Mouse (Mus musculus) naive thymus-derived CD4-positive, alpha-beta T cell, adult 2 months (primary cell): ENCODE data around the gene Arid1b.

Experiments
- DNase-seq: peaks from one replicate; pipeline ENCODE4 v3.0.0-alpha.2; 2011; ENCODE audit warnings: low read depth

Gene Arid1b

DNA sequence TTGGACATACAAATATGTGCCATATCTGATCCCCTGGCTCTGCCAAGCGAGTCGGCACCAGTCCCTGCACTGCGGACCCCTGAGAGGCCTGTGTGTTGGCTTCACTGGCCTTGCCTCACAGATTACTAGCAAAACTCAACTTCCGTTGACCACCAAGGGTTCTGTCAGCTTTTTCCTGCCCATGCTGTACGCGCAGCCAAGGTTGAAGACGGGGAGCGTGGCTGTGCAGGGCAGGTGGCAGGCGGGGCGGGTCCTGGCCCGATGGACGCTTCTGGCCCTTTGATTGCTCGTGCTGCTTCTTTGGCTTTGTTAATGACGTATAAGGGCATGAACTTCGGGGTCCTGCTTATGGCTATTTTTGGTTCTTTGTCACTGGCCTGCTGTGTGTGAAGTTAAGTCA, 253.6 kb downstream of the Arid1b start:
- DNase-seq = no peak

DNA sequence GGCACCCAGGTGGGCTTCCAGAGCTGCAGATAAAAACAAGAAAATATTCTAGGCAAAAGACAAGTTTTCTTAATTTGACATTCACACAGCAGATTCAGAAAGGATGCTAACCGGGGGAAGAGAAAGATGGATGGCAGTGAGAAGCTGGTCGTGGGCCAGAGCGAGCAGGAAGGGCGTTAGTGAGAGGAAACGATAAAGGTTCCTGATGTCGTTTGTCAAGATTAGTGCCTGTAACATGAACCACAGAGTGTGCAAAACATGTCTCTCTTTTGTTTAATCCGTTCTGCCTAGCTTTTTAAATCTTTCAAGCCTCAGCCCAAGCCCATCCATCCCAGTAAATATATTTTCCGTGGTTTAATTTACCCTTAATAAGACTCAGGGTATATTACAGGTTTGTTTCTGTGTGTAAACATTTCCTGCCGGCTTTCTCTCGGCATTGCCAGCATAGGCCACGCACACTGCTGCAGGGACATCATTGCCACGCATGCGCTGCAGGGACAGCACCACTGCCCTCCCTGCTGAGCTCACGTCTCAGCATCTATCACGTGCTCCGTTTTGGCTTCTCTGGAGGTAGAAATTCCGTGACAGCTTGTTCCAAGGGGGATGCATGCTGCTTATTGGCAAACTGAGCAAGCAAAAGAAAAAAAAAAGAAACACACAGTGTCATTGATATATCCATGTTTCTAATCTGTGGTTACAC, 255.0 kb downstream of the Arid1b start:
- DNase-seq = peak; percentile 48

DNA sequence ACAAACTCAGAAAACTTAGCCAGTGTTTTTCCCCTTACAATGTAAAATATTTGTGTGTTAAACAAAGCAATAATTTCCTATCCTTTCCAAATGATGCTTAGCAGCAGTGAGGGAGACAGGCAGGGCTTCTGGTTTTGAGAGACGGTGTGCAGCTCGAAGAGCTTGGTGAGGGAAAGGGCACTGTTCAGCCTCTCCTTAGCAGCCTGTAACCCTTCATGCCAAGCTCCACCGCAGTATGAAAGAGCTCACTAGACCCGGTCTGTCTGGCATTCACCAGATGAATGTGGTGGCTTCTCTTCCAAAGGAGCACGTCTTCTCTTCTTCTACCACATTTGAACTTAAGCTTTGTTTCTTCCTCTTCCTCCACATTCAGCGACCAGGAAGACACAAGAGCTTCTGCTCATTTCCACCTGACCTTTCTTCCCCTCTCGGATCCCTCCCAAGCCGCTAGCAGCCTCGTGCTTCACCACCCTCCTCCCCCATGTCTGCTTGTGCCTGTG, 255.6 kb downstream of the Arid1b start:
- peak; percentile 26 for DNase-seq

DNA sequence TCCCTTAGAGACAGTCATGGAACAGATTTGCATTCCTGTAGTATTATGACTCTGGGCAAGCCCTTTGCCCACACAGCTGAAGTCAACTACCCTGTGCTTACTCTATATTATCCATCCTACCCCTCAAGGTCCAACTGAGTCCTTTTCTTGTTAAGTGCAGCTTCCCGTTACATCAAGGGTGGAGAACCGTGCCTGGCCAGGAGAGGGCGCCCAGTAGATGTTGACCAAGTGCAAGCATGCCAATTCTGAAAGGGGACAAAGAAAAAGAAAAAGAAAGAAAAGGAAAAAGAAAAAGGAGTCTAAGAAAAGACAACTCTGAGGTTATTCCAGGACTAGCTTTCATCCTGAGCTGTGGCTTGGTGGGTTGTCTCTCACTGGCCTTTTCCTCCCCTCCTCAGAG, 258.3 kb downstream of the Arid1b start:
- DNase-seq = peak; percentile 72

DNA sequence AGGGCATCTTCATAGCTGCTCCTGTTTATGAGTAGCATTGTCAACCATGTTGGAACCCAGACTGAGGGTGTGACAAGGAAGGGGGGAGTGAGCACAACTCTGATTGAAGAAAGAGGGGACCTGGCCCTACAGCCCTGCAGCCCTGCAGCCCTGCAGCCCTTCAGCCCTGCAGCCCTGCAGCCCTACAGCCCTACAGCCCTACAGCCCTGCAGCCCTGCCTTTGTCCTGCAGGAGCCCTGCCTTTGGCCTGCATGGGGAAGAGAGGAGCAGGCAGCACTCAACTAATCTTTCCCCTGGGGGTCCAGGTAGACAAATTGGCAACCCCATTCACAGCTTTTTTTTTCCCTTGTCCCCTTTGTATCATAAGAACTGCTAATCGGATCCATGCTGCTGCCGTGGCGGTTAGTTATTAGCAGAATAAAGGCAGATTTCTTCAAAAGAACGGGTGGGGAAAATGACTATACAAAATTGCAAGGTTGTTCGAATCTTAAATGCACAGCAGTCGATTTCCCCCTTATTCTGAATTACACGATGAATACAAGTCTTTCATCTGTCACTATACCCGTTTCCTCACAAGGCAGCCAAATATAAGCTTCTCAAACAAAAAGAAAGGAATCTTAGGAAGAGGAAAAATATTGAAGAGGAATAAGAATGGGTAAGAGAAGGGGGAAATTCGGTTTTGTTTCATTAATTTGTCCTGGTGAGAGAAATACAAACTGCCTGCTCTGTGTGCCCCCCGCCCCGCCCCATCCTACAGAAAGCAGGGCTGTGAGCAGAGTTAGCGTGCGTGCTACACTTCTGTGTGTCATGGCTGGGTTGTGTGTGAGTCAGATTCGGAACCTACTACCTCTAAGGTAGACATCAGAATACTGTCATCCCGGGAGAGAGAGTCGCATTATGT, 260.8 kb downstream of the Arid1b start:
- no peak for DNase-seq

DNA sequence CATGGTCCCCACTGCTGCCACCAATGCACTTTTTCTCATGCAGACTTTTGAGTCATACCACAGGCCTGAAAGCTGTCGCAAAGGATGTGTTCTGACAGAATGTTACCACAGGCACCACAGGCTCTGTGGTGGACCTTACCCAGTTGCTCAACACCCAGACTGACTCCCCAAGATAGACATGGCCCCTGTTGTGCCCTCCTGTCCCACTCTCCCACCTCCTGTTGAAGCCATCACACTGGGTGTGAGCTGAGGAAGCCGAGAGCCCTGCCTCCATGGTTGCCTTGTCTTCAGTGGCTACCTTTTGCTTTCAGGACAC, 261.4 kb downstream of the Arid1b start:
- DNase-seq = no peak

DNA sequence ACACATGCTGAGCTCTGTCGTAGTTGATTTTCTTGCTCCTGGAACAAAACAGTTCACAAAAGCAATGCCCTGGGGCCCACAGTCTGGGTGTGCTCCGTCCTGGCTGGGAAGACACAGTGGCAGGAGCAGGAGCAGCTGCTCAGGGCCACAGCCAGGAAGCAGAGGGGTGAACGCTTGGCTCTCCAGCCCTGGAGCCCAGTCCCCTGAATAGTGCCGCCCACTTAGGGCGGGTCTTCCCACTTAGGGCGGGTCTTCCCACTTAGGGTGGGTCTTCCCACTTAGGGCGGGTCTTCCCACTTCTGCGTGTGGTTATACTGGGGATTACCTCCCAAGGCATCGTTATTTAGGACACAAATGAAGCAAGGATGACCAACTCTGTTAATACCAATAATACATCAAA, 264.8 kb downstream of the Arid1b start:
- no peak for DNase-seq

DNA sequence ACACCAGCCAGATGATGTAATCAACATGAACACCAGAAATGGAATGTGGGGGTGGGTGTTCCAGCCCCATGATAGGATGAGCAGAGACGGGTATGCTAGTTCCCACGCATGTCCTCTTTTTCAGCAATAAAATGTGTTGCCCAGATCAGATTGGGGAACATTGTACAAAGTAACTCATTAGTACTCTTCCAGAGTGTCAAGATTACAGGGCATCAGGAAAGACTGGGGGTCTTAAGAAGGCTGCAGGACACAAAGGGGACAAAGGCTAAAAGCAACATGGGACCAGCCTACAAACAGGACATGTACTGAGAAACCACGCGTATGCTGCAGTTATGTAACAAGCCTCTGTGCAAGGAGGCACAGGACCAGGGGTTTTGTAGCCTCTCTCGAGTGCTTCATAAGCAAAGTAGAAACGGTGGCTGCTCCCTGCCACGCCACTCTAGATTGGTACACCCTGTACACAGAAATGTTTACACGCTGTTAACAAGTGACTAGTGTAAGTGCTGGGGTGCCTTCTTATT, 267.1 kb downstream of the Arid1b start:
- no peak for DNase-seq

DNA sequence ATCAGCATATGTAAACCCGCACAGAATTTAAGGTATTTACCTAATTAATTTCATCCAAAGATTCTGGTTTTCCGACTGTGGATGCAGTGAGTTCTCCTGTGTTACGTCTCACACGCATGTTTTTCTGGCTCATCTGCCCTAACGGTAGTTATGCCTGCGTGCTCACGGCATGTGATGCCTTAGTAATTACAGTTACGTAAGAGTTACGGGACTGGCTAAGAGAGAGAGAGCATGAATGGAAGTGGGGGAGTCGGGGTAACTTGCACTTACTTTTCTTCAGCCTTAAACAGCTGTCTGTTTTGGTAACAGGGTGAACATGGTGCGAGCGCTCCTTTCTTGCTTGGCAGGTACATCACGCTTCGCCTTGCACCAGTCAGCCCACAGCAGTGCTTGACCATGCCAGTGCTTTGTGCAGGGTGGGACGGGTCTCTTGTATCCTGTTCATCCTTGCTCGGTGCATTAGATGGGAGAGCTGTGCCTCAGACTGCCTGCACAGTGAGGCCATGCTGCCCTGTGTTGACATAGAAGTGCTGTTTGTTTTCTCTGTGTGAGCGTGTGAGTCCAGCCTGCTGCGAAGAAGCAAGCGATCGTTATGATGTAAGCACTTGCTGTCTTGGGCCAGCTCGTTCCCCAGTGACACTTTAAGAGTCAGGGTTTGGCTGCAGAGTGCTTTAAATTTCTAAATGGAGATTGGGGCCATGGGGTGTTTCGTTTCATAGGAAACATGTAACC, 267.9 kb downstream of the Arid1b start:
- no peak for DNase-seq

DNA sequence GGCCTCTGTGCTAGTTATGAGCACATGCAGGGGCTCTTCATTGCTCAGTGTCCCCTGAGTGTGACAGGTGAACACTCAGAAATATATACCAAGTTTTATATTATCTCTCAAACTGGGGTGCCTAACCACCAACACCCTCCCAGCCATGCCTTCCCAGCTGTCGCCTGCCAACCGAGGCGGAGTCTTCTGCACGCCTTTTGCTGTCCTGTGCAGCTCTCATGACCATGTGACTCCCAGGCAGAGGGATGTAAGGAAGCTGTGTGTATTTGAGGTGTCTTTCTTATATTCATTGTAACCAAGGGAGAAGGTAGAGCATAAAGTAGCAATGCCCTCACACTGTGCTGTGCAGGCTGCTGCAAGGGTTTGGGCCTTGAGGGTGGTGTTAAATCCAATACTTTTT, 268.7 kb downstream of the Arid1b start:
- DNase-seq = no peak

DNA sequence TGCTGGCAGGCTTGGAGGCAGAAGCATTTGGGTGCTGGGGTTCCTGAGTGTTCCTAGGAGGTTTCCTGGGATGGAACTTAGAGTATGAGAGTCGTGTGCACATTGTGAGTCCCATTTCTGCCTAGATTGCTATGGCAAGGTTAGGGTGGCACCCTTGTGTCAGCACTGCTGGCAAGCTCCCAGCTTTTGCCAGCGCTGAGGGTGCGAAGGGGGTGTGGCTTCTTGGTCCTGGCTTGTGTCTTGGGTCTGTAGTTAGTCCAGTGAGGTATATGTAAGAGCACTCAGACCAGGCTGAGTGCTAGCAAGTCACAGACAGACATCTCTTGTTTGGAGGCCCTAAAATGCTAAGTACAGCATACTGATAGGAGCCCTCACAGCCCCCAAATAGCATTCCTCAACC, 270.7 kb downstream of the Arid1b start:
- DNase-seq = no peak

DNA sequence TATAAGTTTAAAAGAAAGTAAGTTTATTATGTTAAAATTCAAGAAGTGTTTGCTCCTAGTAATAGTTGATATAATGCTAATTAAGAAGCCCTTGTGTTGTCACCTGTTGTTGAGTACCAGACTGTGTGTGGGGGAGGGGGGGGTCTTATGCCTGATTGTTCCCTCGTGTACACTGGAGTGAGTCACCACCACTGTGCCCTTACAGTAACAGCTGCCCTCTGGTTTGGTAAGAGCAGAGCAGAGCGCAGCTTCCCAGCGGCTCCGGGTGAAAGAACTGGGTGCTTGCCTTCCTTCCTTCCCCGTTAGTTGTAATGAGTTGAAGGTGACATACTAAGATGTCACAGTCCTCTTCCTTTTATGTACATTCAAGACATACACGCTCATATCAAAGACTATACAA, 271.5 kb downstream of the Arid1b start:
- no peak for DNase-seq

DNA sequence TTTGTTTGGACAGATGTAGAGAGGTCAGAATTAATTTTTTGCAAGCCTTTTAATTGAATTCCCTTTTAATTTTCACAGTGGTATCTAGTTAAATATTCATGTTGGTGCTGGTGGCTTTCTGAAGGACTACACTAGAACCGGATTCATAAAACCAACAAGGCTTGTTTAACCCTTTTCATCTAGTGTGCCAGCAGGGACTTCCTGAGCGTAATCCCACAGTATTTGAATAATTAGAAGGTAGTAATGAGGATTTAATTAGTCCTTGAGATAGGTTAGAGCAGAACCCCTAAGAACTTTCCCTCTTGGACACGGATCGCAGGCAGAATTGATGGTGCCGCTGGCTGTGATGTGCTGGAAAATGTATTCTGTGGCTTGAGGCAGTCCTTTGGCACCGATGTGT, 273.6 kb downstream of the Arid1b start:
- no peak for DNase-seq

DNA sequence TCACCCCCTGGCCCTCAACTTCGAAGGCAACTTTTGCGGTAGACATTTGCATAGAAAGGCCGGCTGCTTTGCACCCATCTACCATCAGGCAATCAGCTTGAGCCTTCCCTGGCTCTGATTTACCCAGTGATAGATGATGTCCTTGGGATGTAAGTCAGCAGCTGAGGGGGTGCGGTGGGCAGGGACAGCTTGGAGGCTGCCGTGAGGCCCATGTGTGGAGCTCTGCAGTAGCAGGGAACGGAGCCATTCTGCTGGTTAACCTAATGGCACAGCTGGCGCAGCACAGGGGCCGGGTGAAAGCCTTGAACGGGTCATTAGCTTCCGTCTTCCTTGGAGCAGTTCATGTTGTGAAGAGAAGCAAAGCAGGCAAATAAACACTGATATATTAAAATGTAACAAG, 275.2 kb downstream of the Arid1b start:
- DNase-seq = no peak

DNA sequence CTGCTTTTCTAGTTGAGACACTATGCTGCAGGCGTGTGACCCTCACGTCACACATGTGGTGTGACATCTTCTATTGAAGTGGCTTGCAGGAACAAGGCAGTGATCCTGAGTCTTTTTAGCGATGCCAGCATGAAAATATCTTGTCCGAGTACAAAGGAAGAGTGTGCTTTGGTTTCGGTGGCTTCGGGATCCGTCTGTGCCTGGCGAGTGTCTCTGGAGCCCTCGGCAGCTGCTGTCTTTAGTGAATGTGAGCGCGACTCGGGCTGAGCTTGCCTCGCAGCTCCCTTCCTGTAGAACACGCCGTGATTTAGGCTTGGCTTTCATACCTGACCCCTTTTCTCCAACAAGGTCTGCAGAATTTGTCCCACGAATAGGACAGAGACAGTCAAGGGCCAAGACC, 275.6 kb downstream of the Arid1b start:
- no peak for DNase-seq

DNA sequence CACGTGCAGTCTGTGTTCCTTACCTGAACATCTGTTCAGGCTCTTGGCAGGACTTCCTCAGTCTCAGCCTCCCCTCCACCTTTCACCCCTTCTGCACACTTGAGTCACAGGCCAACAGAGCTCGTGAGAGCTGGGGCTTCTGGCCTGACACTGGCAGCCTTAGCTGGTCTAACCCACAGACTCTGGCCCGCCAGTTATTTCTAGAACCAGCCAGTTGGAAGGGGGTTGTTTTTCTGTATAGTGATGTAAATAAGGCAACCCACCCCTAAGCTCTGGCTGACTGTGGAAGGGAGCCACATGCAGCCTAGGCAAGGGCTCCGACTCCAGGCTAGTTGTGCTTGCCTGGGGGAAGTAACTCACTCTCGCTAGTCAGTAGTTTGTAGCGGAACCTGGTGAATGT, 276.7 kb downstream of the Arid1b start:
- DNase-seq = no peak

DNA sequence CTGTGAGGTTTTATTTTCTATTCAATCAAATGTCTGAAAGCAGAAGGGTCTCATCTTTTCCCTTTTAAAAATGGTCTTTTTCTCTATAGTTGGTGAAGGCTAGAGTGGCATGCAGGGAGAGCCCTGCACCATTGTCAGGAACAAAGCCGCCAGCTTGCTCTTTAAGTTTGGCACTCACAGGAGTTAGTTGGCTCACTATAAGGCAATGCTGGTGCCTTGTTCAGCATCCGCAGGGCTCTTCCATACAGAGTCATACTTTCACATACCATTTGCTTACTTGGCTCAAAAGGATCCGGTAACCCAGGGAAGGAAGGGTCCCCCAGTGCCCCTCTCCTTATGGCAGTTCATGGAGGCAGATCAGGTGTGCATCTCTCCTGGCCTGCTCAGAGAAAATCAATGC, 279.0 kb downstream of the Arid1b start:
- DNase-seq = no peak

DNA sequence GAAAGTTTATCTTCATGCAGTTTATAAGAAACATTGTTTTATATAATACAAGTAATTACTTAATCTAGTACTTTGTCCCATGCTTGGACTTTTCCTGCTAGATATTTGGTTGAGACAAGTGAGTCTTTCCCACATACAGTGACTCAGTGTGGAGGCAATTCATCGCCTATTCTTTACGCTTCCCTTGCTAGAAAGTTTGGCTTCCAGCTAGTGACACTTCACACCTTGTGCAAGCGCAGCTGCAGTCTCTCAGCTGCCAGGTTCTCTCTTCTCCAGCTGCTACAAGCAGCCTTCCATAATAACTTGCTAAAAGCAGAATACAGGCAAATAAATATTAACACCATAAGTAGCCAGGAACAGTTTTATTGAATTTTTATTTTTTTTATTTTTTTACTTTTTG, 279.6 kb downstream of the Arid1b start:
- no peak for DNase-seq

DNA sequence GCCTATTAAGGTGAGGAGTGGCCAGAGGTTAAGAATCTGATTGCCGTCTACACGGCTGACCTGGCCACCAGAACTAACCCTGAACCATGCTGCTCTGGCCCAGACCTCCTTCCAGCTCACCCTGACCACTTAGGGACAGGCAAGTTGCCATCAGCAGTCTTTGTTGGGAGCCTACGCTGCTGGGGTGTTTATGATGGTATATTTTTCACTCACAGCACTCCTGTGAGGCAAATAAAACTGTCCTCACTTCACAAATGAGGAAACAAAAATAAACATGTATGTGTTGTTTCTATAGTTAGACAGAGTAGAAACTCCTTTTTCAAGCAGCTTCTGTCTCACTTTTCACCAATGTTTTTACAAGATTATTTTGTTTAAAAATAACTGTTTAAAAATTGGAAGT, 280.3 kb downstream of the Arid1b start:
- no peak for DNase-seq

DNA sequence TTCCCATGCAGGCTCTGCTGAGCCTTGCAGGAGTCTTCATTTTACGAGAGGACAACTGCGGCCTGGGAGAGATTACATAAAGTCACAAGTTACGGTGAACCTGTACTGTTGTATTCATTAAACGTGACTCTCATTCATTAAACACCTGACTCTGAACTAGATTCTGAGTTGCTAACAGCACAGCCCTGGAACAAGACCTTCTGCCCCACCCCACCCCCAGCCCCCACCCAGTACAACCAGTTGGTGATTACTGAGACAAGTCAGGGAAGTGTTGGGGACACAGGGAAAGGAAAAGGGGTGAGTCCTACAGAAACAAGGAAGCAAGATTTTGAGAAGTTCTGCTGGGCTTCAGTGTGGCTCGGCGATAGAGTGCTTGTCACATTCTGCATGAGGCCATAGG, 281.6 kb downstream of the Arid1b start:
- no peak for DNase-seq

DNA sequence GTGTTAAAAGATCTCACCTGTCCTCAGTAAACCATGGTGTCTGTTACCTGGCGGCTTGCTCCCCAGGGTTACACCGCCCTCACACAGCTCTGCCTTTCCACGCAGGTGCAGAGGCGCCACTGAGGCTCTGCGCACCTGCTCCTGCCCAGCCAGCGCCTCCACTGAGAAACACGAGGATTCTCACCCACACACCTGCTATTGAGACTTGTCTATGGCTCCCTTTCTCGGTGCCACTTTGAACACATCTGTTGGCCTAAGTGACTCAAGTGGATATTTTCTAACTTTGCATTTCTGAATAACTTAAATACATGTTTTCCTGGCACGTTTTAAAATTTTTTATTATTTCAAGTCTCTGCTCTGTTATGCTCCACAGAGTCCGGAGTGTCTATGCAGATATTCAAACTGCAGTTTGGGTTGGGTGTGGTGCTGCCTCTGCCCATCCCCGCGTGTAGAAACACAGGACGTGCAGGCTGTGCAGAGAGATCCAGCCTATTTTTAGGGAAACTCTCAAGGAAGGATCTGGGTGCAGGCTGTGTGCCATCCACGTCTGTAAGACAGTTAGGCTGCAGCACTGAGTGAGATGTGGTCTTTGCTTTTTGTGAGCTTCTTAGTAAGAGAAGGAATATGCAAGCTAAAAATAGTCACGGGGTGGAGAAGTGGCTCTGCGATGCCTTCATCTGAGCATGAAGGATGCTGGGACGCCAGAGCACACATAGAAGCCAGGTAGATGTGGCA, 283.2 kb downstream of the Arid1b start:
- no peak for DNase-seq

DNA sequence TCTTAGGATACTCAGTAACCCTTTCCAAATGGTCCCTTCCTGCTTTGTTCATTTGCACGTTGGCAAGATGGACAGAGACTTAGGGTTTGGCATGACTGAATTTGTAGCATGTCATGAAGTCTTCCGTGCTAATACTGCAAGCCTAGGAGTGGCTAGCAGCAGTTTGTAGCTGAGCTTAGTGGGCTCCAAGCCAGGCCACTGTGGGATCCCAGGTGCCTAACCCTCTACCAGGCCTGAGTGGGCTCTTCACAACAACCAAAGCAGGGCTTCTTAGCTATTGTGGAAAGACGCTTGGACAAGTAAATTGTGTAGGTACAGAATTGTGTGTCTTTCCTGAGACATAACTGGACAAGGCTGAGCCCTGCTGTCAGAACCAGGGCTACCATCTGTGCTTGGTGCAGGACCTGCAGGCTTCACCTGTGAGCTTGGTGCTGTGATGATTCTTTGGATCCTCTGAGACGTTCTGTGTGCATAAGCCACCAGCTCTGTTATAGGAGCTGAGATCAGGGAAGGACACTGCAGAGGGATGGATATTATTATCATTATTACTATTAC, 286.4 kb downstream of the Arid1b start:
- no peak for DNase-seq
